Mouse (Mus musculus) MEL (cell line): Measurements from ENCODE around the gene Gsk3a. TPM values are rescaled to one million over a fixed set of nuclear protein-coding genes. Genes with fewer than 3 reads are reported as not detected.
A peak's percentile ranks its signal among the peaks of the same experiment; 100 is the strongest.

Experiments used
- DNase-seq: peaks from one replicate; pipeline ENCODE4 v3.0.0; 2011; ENCODE audit warnings: low read depth, low spot score
- H3K27ac ChIP-seq: 2 replicates; pipeline ENCODE4 v1.5.1; 2012; ENCODE audit warnings: low read depth, mild to moderate bottlenecking, control low read depth, low read length, moderate library complexity; ENCODE audit not compliant: control insufficient read depth
- H3K27me3 ChIP-seq, 2 experiments: fragments of 150-350 bp in 1 of 2; sonication (generic) in 1 of 2; 2 replicates each; pipeline ENCODE4 v1.6.1; 2012; ENCODE audit warnings: low read length in 2 of 2, mild to moderate bottlenecking in 2 of 2, improper control_type of control experiment in 1 of 2, moderate library complexity in 1 of 2; ENCODE audit not compliant: insufficient read depth in 2 of 2, control insufficient read depth in 1 of 2
- H3K36me3 ChIP-seq, 2 experiments: 2 replicates each; pipeline ENCODE4 v1.6.1; 2012 to 2014; ENCODE audit warnings: low read length in 2 of 2, improper control_type of control experiment in 1 of 2, inconsistent platforms in 1 of 2, mild to moderate bottlenecking in 1 of 2; ENCODE audit not compliant: insufficient read depth in 2 of 2, control insufficient read depth in 1 of 2
- H3K4me1 ChIP-seq, 2 experiments: fragments of 150-350 bp in 1 of 2; sonication (generic) in 1 of 2; 2 replicates each; pipeline ENCODE4 v1.6.1; 2012; ENCODE audit warnings: low read length in 2 of 2, improper control_type of control experiment in 1 of 2, mild to moderate bottlenecking in 1 of 2; ENCODE audit not compliant: insufficient read depth in 2 of 2, control insufficient read depth in 1 of 2
- H3K4me3 ChIP-seq, 2 experiments: fragments of 150-350 bp in 1 of 2; sonication (generic) in 1 of 2; 2 replicates each; pipeline ENCODE4 v1.5.1; 2012; ENCODE audit warnings: low read depth in 2 of 2, low read length in 2 of 2, mild to moderate bottlenecking in 2 of 2, moderate library complexity in 2 of 2, control low read depth in 1 of 2, improper control_type of control experiment in 1 of 2; ENCODE audit not compliant: control insufficient read depth in 1 of 2, insufficient read depth in 1 of 2
- H3K79me2 ChIP-seq: 2 replicates; pipeline ENCODE4 v1.6.1; 2012; ENCODE audit warnings: mild to moderate bottlenecking, low read length, moderate library complexity; ENCODE audit not compliant: control insufficient read depth, poor library complexity, insufficient read depth
- H3K9ac ChIP-seq: 2 replicates; pipeline ENCODE4 v1.6.1; 2012; ENCODE audit warnings: low read depth, mild to moderate bottlenecking, control low read depth, low read length, moderate library complexity; ENCODE audit not compliant: control insufficient read depth, poor library complexity, severe bottlenecking
- H3K9me3 ChIP-seq: fragments of 150-350 bp; sonication (generic); replicated peaks from 2 replicates; pipeline ENCODE4 v1.6.1; 2012; ENCODE audit warnings: mild to moderate bottlenecking, low read length, improper control_type of control experiment, moderate library complexity; ENCODE audit not compliant: insufficient read depth
- BHLHE40 ChIP-seq: IDR thresholded peaks from 2 replicates; pipeline ENCODE4 v1.6.1; 2012; ENCODE audit warnings: low read depth, mild to moderate bottlenecking, inconsistent platforms, low read length, improper control_type of control experiment, borderline replicate concordance
- CHD2 ChIP-seq: IDR thresholded peaks from 2 replicates; pipeline ENCODE4 v1.6.1; 2011; ENCODE audit warnings: low read length, improper control_type of control experiment
- CTCF ChIP-seq, 3 experiments: IDR thresholded peaks in 2 of 3; conservative IDR thresholded peaks in 1 of 3; 2 replicates each; pipeline ENCODE4 v1.5.1; 2011 to 2012; ENCODE audit warnings: low read length in 3 of 3, low read depth in 2 of 3, mild to moderate bottlenecking in 2 of 3, improper control_type of control experiment in 1 of 3, inconsistent platforms in 1 of 3, mixed read lengths in 1 of 3, moderate library complexity in 1 of 3; ENCODE audit not compliant: control insufficient read depth in 1 of 3, insufficient read depth in 1 of 3, poor library complexity in 1 of 3, severe bottlenecking in 1 of 3
- E2F4 ChIP-seq: IDR thresholded peaks from 2 replicates; pipeline ENCODE4 v1.6.1; 2011; ENCODE audit warnings: low read depth, low read length, improper control_type of control experiment, borderline replicate concordance
- EP300 ChIP-seq, 2 experiments: IDR thresholded peaks; 2 replicates each; pipeline ENCODE4 v1.6.1; 2011; ENCODE audit warnings: improper control_type of control experiment in 2 of 2, low read length in 2 of 2, low read depth in 1 of 2, mild to moderate bottlenecking in 1 of 2
- GABPA ChIP-seq: IDR thresholded peaks from 2 replicates; pipeline ENCODE4 v1.6.1; 2012; ENCODE audit warnings: low read depth, mild to moderate bottlenecking, inconsistent platforms, low read length, improper control_type of control experiment, moderate library complexity
- MAZ ChIP-seq: IDR thresholded peaks from 2 replicates; pipeline ENCODE4 v1.6.1; 2012; ENCODE audit warnings: low read depth, mild to moderate bottlenecking, inconsistent platforms, low read length, improper control_type of control experiment
- MEF2A ChIP-seq: IDR thresholded peaks from 2 replicates; pipeline ENCODE4 v1.6.1; 2014; ENCODE audit warnings: low read depth, mild to moderate bottlenecking, inconsistent platforms, low read length, improper control_type of control experiment; ENCODE audit not compliant: poor library complexity, insufficient replicate concordance, severe bottlenecking; ENCODE audit errors: extremely low read depth
- MXI1 ChIP-seq: IDR thresholded peaks from 2 replicates; pipeline ENCODE4 v1.6.1; 2011; ENCODE audit warnings: mild to moderate bottlenecking, low read depth, low read length, improper control_type of control experiment
- MYB ChIP-seq: IDR thresholded peaks from 2 replicates; pipeline ENCODE4 v1.6.1; 2011; ENCODE audit warnings: mild to moderate bottlenecking, low read depth, low read length, improper control_type of control experiment
- NRF1 ChIP-seq: IDR thresholded peaks from 2 replicates; pipeline ENCODE4 v1.6.1; 2014; ENCODE audit warnings: low read depth, mild to moderate bottlenecking, inconsistent platforms, low read length, improper control_type of control experiment, moderate library complexity; ENCODE audit not compliant: poor library complexity, insufficient read depth, severe bottlenecking
- POLR2A ChIP-seq, 2 experiments: IDR thresholded peaks; 2 replicates each; pipeline ENCODE4 v1.6.1; 2011 to 2012; ENCODE audit warnings: low read length in 2 of 2, mild to moderate bottlenecking in 2 of 2, control low read depth in 1 of 2, improper control_type of control experiment in 1 of 2, low read depth in 1 of 2, moderate library complexity in 1 of 2; ENCODE audit not compliant: control insufficient read depth in 1 of 2, insufficient read depth in 1 of 2, poor library complexity in 1 of 2
- POLR2AphosphoS2 ChIP-seq: IDR thresholded peaks from 2 replicates; pipeline ENCODE4 v1.6.1; 2011; ENCODE audit warnings: low read length, improper control_type of control experiment
- POLR2AphosphoS5 ChIP-seq: IDR thresholded peaks from 2 replicates; pipeline ENCODE4 v1.6.1; 2012; ENCODE audit warnings: low read depth, borderline replicate concordance, mild to moderate bottlenecking, inconsistent platforms, low read length, moderate library complexity, mixed read lengths
- RAD21 ChIP-seq: IDR thresholded peaks from 2 replicates; pipeline ENCODE4 v1.6.1; 2011; ENCODE audit warnings: mild to moderate bottlenecking, low read depth, low read length, improper control_type of control experiment
- RCOR1 ChIP-seq: IDR thresholded peaks from 2 replicates; pipeline ENCODE4 v1.6.1; 2012; ENCODE audit warnings: low read depth, mild to moderate bottlenecking, inconsistent platforms, low read length, improper control_type of control experiment
- SIN3A ChIP-seq: IDR thresholded peaks from 2 replicates; pipeline ENCODE4 v1.6.1; 2012; ENCODE audit warnings: low read length, improper control_type of control experiment, inconsistent platforms
- TAL1 ChIP-seq: IDR thresholded peaks from 2 replicates; pipeline ENCODE4 v1.6.1; 2012; ENCODE audit warnings: mild to moderate bottlenecking, inconsistent platforms, low read length, moderate library complexity, mixed read lengths
- TBP ChIP-seq: IDR thresholded peaks from 2 replicates; pipeline ENCODE4 v1.8.0; 2011; ENCODE audit warnings: low read depth, low read length, improper control_type of control experiment
- TCF12 ChIP-seq: IDR thresholded peaks from 2 replicates; pipeline ENCODE4 v1.6.1; 2014; ENCODE audit warnings: low read depth, mild to moderate bottlenecking, inconsistent platforms, low read length, improper control_type of control experiment, moderate library complexity
- ZKSCAN1 ChIP-seq: IDR thresholded peaks from 2 replicates; pipeline ENCODE4 v1.6.1; 2012; ENCODE audit warnings: low read depth, mild to moderate bottlenecking, inconsistent platforms, low read length, improper control_type of control experiment, moderate library complexity
- ZNF384 ChIP-seq: IDR thresholded peaks from 2 replicates; pipeline ENCODE4 v1.6.1; 2012; ENCODE audit warnings: low read depth, mild to moderate bottlenecking, inconsistent platforms, low read length, improper control_type of control experiment
- polyA plus RNA-seq, 2 experiments: library from polyadenylated mRNA; stranded (reverse) in 1 of 2; unstranded in 1 of 2; fragments of >175 nt in 1 of 2; fragments of >200 nt in 1 of 2; gene quantifications; 2 replicates each; pipeline versions ENCODE4 v1.2.1 to v1.2.4; 2012; ENCODE audit warnings: low replicate concordance in 2 of 2, low read depth in 1 of 2; ENCODE audit not compliant: insufficient read length in 2 of 2, insufficient read depth in 1 of 2, missing spikeins in 1 of 2
- total RNA-seq: library from RNA; depleted of rRNA; stranded (reverse); fragments of 300-350 nt; gene quantifications from 2 replicates; pipeline ENCODE4 v1.2.3, GENCODE M21; 2012

Gsk3a gene
- total and polyA plus RNA-seq, 3 experiments, result 59.8 to 149 (median 86.6) TPM

DNA sequence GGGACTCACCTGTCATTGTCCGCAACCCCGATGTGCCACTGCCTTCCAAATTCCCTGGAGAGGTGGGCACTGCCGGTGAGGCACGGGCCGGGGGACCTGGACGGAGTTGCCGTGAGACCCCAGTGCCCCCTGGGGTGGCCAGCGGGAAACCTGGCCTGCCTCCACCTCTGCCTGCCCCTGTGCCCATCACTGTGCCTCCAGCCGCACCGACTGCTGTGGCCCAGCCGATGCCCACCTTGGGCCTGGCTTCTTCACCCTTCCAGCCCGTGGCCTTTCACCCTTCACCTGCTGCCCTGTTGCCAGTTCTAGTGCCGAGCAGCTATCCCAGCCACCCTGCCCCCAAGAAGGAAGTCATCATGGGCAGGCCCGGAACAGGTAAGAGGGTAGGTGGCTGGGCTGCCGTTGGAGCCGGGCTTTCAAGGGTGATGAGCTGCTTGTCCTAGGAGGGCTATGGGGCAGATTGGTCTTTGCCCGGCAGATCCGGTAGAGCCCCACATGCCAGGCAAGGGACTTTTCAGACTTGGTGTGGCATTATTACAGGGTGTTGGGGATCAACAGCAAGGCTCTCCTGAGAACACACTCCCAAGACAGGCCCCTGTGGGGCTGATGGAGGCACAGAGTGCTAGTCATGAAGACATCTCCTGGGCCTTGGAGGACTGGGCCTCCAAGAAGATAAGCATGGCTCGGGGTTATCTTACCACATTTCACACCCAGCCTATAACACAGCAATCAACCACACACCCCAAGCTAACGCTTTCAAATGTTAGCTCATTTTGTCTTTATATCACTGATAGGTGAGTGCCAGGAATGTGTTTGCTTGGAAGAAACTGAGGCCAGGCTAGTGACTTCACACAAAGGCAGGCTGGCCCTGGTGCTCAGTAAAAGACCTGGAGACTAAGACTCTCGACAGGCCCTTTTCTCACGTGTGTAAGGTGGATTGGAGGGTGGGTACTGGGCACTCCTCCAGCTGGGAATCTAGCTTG, 35.9 kb upstream of the Gsk3a start (continued):
- TF ChIP-seq NRF1 (no peak), CHD2 (peak; percentile 13; the same call in 1 of the 2 replicates), RCOR1 (peak; percentile 71), MAZ (peak; percentile 61), TBP (peak; percentile 80; the same call in 1 of the 2 replicates), MEF2A (peak; percentile 6; the same call in 1 of the 2 replicates), TAL1 (peak; percentile 70), ZNF384 (no peak), SIN3A (peak; percentile 95), BHLHE40 (peak; percentile 77), EP300 (IDR thresholded peaks at IDR 0.05; ENCODE audit: low read depth in 1 of 2, low read length in 2 of 2) (peak; percentile 94 to 97), E2F4 (no peak), RAD21 (no peak), MYB (peak; percentile 91), CTCF (IDR thresholded peaks at IDR 0.05 in 2 of 3, conservative IDR thresholded peaks at IDR 0.05 in 1 of 3; ENCODE audit: control insufficient read depth in 1 of 3, insufficient read depth in 1 of 3, low read depth in 2 of 3, low read length in 3 of 3, poor library complexity in 1 of 3, severe bottlenecking in 1 of 3) (no peak), POLR2A (IDR thresholded peaks at IDR 0.05; ENCODE audit: control insufficient read depth in 1 of 2, insufficient read depth in 1 of 2, low read depth in 1 of 2, low read length in 2 of 2, poor library complexity in 1 of 2) (peak; percentile 44 to 65; a peak in 2 of 4 replicates), TCF12 (peak; percentile 90), MXI1 (peak; percentile 80), GABPA (no peak)

DNA sequence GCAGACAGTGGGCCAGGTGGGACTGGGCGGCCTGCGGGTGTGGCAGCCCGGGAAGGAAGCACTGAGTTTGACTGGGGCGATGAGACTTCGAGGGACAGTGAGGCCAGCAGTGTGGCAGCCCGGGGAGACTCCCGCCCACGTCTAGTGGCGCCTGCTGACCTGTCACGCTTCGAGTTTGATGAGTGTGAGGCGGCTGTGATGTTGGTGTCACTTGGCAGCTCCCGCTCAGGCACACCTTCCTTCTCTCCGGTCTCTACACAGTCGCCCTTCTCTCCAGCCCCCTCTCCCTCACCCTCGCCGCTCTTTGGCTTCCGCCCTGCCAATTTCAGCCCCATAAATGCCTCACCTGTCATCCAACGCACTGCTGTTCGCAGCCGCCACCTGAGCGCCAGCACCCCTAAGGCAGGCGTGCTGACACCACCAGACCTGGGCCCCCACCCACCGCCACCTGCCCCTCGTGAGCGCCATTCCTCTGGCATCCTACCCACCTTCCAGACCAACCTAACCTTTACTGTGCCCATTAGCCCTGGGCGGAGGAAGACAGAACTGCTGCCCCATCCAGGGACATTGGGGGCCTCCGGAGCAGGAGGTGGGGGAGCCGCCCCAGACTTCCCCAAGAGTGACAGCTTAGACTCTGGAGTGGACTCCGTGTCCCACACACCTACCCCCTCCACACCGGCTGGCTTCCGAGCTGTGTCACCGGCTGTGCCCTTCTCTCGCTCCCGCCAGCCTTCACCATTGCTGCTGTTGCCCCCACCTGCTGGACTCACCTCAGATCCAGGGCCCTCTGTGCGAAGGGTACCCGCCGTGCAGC, 35.0 kb upstream of the Gsk3a start:
- Histone ChIP-seq H3K79me2 (peaks cover 37% of the 10 kb centered on the region), H3K27ac (peak overlapping the region; percentile 94), H3K9ac (peak overlapping the region; percentile 54), H3K36me3 (peaks cover 0 to 51% of the 10 kb centered on the region in 2 experiments; a peak in 2 of 4 replicates), H3K9me3 (no peaks in the 10 kb centered on the region), H3K4me1 (peaks cover 25 to 62% of the 10 kb centered on the region in 2 experiments)
- DNase-seq, result no peak
- TF ChIP-seq ZKSCAN1 (no peak), POLR2AphosphoS5 (0 out of 2 replicates have a peak, but pooled peaks have one; percentile 6), POLR2AphosphoS2 (no peak), POLR2A (IDR thresholded peaks at IDR 0.05; ENCODE audit: control insufficient read depth in 1 of 2, insufficient read depth in 1 of 2, low read depth in 1 of 2, low read length in 2 of 2, poor library complexity in 1 of 2) (no peak)
- TF ChIP-seq, all 39 proteins: peak for 1
- Histone ChIP-seq H3K27me3 (no peaks in the 10 kb centered on the region), H3K4me3 (peak overlapping the region in 1 of 2 experiments; percentile 0; a peak in 1 of 4 replicates)
